Mouse (Mus musculus) MEL (cell line): ENCODE results near the gene Srsf11. TPM values are rescaled to one million over a fixed set of nuclear protein-coding genes. Genes with fewer than 3 reads are reported as not detected.

Source experiments
- DNase-seq: peaks from one replicate; pipeline ENCODE4 v3.0.0; 2011; ENCODE audit warnings: low read depth, low spot score
- H3K27ac ChIP-seq: 2 replicates; pipeline ENCODE4 v1.5.1; 2012; ENCODE audit warnings: low read depth, mild to moderate bottlenecking, control low read depth, low read length, moderate library complexity; ENCODE audit not compliant: control insufficient read depth
- H3K27me3 ChIP-seq, 2 experiments: fragments of 150-350 bp in 1 of 2; sonication (generic) in 1 of 2; 2 replicates each; pipeline ENCODE4 v1.6.1; 2012; ENCODE audit warnings: low read length in 2 of 2, mild to moderate bottlenecking in 2 of 2, improper control_type of control experiment in 1 of 2, moderate library complexity in 1 of 2; ENCODE audit not compliant: insufficient read depth in 2 of 2, control insufficient read depth in 1 of 2
- H3K36me3 ChIP-seq, 2 experiments: 2 replicates each; pipeline ENCODE4 v1.6.1; 2012 to 2014; ENCODE audit warnings: low read length in 2 of 2, improper control_type of control experiment in 1 of 2, inconsistent platforms in 1 of 2, mild to moderate bottlenecking in 1 of 2; ENCODE audit not compliant: insufficient read depth in 2 of 2, control insufficient read depth in 1 of 2
- H3K4me1 ChIP-seq, 2 experiments: fragments of 150-350 bp in 1 of 2; sonication (generic) in 1 of 2; 2 replicates each; pipeline ENCODE4 v1.6.1; 2012; ENCODE audit warnings: low read length in 2 of 2, improper control_type of control experiment in 1 of 2, mild to moderate bottlenecking in 1 of 2; ENCODE audit not compliant: insufficient read depth in 2 of 2, control insufficient read depth in 1 of 2
- H3K4me3 ChIP-seq, 2 experiments: fragments of 150-350 bp in 1 of 2; sonication (generic) in 1 of 2; 2 replicates each; pipeline ENCODE4 v1.5.1; 2012; ENCODE audit warnings: low read depth in 2 of 2, low read length in 2 of 2, mild to moderate bottlenecking in 2 of 2, moderate library complexity in 2 of 2, control low read depth in 1 of 2, improper control_type of control experiment in 1 of 2; ENCODE audit not compliant: control insufficient read depth in 1 of 2, insufficient read depth in 1 of 2
- H3K79me2 ChIP-seq: 2 replicates; pipeline ENCODE4 v1.6.1; 2012; ENCODE audit warnings: mild to moderate bottlenecking, low read length, moderate library complexity; ENCODE audit not compliant: control insufficient read depth, poor library complexity, insufficient read depth
- H3K9ac ChIP-seq: 2 replicates; pipeline ENCODE4 v1.6.1; 2012; ENCODE audit warnings: low read depth, mild to moderate bottlenecking, control low read depth, low read length, moderate library complexity; ENCODE audit not compliant: control insufficient read depth, poor library complexity, severe bottlenecking
- H3K9me3 ChIP-seq: fragments of 150-350 bp; sonication (generic); replicated peaks from 2 replicates; pipeline ENCODE4 v1.6.1; 2012; ENCODE audit warnings: mild to moderate bottlenecking, low read length, improper control_type of control experiment, moderate library complexity; ENCODE audit not compliant: insufficient read depth
- CHD2 ChIP-seq: IDR thresholded peaks from 2 replicates; pipeline ENCODE4 v1.6.1; 2011; ENCODE audit warnings: low read length, improper control_type of control experiment
- CTCF ChIP-seq, 3 experiments: IDR thresholded peaks in 2 of 3; conservative IDR thresholded peaks in 1 of 3; 2 replicates each; pipeline ENCODE4 v1.5.1; 2011 to 2012; ENCODE audit warnings: low read length in 3 of 3, low read depth in 2 of 3, mild to moderate bottlenecking in 2 of 3, improper control_type of control experiment in 1 of 3, inconsistent platforms in 1 of 3, mixed read lengths in 1 of 3, moderate library complexity in 1 of 3; ENCODE audit not compliant: control insufficient read depth in 1 of 3, insufficient read depth in 1 of 3, poor library complexity in 1 of 3, severe bottlenecking in 1 of 3
- E2F4 ChIP-seq: IDR thresholded peaks from 2 replicates; pipeline ENCODE4 v1.6.1; 2011; ENCODE audit warnings: low read depth, low read length, improper control_type of control experiment, borderline replicate concordance
- ELF1 ChIP-seq: IDR thresholded peaks from 2 replicates; pipeline ENCODE4 v1.6.1; 2014; ENCODE audit warnings: low read depth, mild to moderate bottlenecking, inconsistent platforms, low read length, improper control_type of control experiment, moderate library complexity
- ETS1 ChIP-seq: IDR thresholded peaks from 2 replicates; pipeline ENCODE4 v1.6.1; 2012; ENCODE audit warnings: low read depth, mild to moderate bottlenecking, inconsistent platforms, low read length, improper control_type of control experiment, moderate library complexity
- GABPA ChIP-seq: IDR thresholded peaks from 2 replicates; pipeline ENCODE4 v1.6.1; 2012; ENCODE audit warnings: low read depth, mild to moderate bottlenecking, inconsistent platforms, low read length, improper control_type of control experiment, moderate library complexity
- GATA1 ChIP-seq: IDR thresholded peaks from 2 replicates; pipeline ENCODE4 v1.6.1; 2011; ENCODE audit warnings: low read depth, low read length, improper control_type of control experiment
- HCFC1 ChIP-seq: IDR thresholded peaks from 2 replicates; pipeline ENCODE4 v1.6.1; 2012; ENCODE audit warnings: low read depth, mild to moderate bottlenecking, inconsistent platforms, low read length, improper control_type of control experiment, moderate library complexity
- JUND ChIP-seq: IDR thresholded peaks from 2 replicates; pipeline ENCODE4 v1.6.1; 2011; ENCODE audit warnings: low read depth, mild to moderate bottlenecking, improper control_type of control experiment, low read length
- KAT2A ChIP-seq: conservative IDR thresholded peaks from 2 replicates; pipeline ENCODE4 v1.6.1; 2012; ENCODE audit warnings: low read depth, low read length, improper control_type of control experiment, inconsistent platforms
- MAFK ChIP-seq: IDR thresholded peaks from 2 replicates; pipeline ENCODE4 v1.6.1; 2011; ENCODE audit warnings: low read depth, mild to moderate bottlenecking, low read length, improper control_type of control experiment, borderline replicate concordance
- MAX ChIP-seq: IDR thresholded peaks from 2 replicates; pipeline ENCODE4 v1.6.1; 2011; ENCODE audit warnings: low read length, improper control_type of control experiment
- MXI1 ChIP-seq: IDR thresholded peaks from 2 replicates; pipeline ENCODE4 v1.6.1; 2011; ENCODE audit warnings: mild to moderate bottlenecking, low read depth, low read length, improper control_type of control experiment
- MYC ChIP-seq: IDR thresholded peaks from 2 replicates; pipeline ENCODE4 v1.6.1; 2011; ENCODE audit warnings: low read depth, mild to moderate bottlenecking, low read length, improper control_type of control experiment, moderate library complexity
- NELFE ChIP-seq: IDR thresholded peaks from 2 replicates; pipeline ENCODE4 v1.6.1; 2011; ENCODE audit warnings: low read depth, low read length, improper control_type of control experiment
- NRF1 ChIP-seq: IDR thresholded peaks from 2 replicates; pipeline ENCODE4 v1.6.1; 2014; ENCODE audit warnings: low read depth, mild to moderate bottlenecking, inconsistent platforms, low read length, improper control_type of control experiment, moderate library complexity; ENCODE audit not compliant: poor library complexity, insufficient read depth, severe bottlenecking
- POLR2A ChIP-seq, 2 experiments: IDR thresholded peaks; 2 replicates each; pipeline ENCODE4 v1.6.1; 2011 to 2012; ENCODE audit warnings: low read length in 2 of 2, mild to moderate bottlenecking in 2 of 2, control low read depth in 1 of 2, improper control_type of control experiment in 1 of 2, low read depth in 1 of 2, moderate library complexity in 1 of 2; ENCODE audit not compliant: control insufficient read depth in 1 of 2, insufficient read depth in 1 of 2, poor library complexity in 1 of 2
- POLR2AphosphoS2 ChIP-seq: IDR thresholded peaks from 2 replicates; pipeline ENCODE4 v1.6.1; 2011; ENCODE audit warnings: low read length, improper control_type of control experiment
- POLR2AphosphoS5 ChIP-seq: IDR thresholded peaks from 2 replicates; pipeline ENCODE4 v1.6.1; 2012; ENCODE audit warnings: low read depth, borderline replicate concordance, mild to moderate bottlenecking, inconsistent platforms, low read length, moderate library complexity, mixed read lengths
- RAD21 ChIP-seq: IDR thresholded peaks from 2 replicates; pipeline ENCODE4 v1.6.1; 2011; ENCODE audit warnings: mild to moderate bottlenecking, low read depth, low read length, improper control_type of control experiment
- RCOR1 ChIP-seq: IDR thresholded peaks from 2 replicates; pipeline ENCODE4 v1.6.1; 2012; ENCODE audit warnings: low read depth, mild to moderate bottlenecking, inconsistent platforms, low read length, improper control_type of control experiment
- SIN3A ChIP-seq: IDR thresholded peaks from 2 replicates; pipeline ENCODE4 v1.6.1; 2012; ENCODE audit warnings: low read length, improper control_type of control experiment, inconsistent platforms
- SMC3 ChIP-seq: IDR thresholded peaks from 2 replicates; pipeline ENCODE4 v1.6.1; 2011; ENCODE audit warnings: low read depth, low read length, improper control_type of control experiment
- TBP ChIP-seq: IDR thresholded peaks from 2 replicates; pipeline ENCODE4 v1.8.0; 2011; ENCODE audit warnings: low read depth, low read length, improper control_type of control experiment
- UBTF ChIP-seq: IDR thresholded peaks from 2 replicates; pipeline ENCODE4 v1.6.1; 2012; ENCODE audit warnings: low read depth, mild to moderate bottlenecking, inconsistent platforms, low read length, improper control_type of control experiment, moderate library complexity, borderline replicate concordance; ENCODE audit not compliant: insufficient read depth
- USF1 ChIP-seq: IDR thresholded peaks from 2 replicates; pipeline ENCODE4 v1.6.1; 2014; ENCODE audit warnings: low read depth, mild to moderate bottlenecking, inconsistent platforms, low read length, improper control_type of control experiment, moderate library complexity
- USF2 ChIP-seq, 2 experiments: IDR thresholded peaks; 2 replicates each; pipeline ENCODE4 v1.6.1; 2011 to 2012; ENCODE audit warnings: improper control_type of control experiment in 2 of 2, low read length in 2 of 2, borderline replicate concordance in 1 of 2, inconsistent platforms in 1 of 2, low read depth in 1 of 2, mild to moderate bottlenecking in 1 of 2; ENCODE audit not compliant: insufficient read depth in 1 of 2
- ZC3H11A ChIP-seq: IDR thresholded peaks from 2 replicates; pipeline ENCODE4 v1.6.1; 2012; ENCODE audit warnings: low read depth, mild to moderate bottlenecking, inconsistent platforms, low read length, improper control_type of control experiment
- ZKSCAN1 ChIP-seq: IDR thresholded peaks from 2 replicates; pipeline ENCODE4 v1.6.1; 2012; ENCODE audit warnings: low read depth, mild to moderate bottlenecking, inconsistent platforms, low read length, improper control_type of control experiment, moderate library complexity
- ZMIZ1 ChIP-seq: IDR thresholded peaks from 2 replicates; pipeline ENCODE4 v1.6.1; 2012; ENCODE audit warnings: low read depth, mild to moderate bottlenecking, inconsistent platforms, low read length, improper control_type of control experiment, moderate library complexity
- ZNF384 ChIP-seq: IDR thresholded peaks from 2 replicates; pipeline ENCODE4 v1.6.1; 2012; ENCODE audit warnings: low read depth, mild to moderate bottlenecking, inconsistent platforms, low read length, improper control_type of control experiment
- polyA plus RNA-seq, 2 experiments: library from polyadenylated mRNA; stranded (reverse) in 1 of 2; unstranded in 1 of 2; fragments of >175 nt in 1 of 2; fragments of >200 nt in 1 of 2; gene quantifications; 2 replicates each; pipeline versions ENCODE4 v1.2.1 to v1.2.4; 2012; ENCODE audit warnings: low replicate concordance in 2 of 2, low read depth in 1 of 2; ENCODE audit not compliant: insufficient read length in 2 of 2, insufficient read depth in 1 of 2, missing spikeins in 1 of 2
- total RNA-seq: library from RNA; depleted of rRNA; stranded (reverse); fragments of 300-350 nt; gene quantifications from 2 replicates; pipeline ENCODE4 v1.2.3, GENCODE M21; 2012

Gene Srsf11
- total and polyA plus RNA-seq, 3 experiments, result 112 to 486 (median 215) TPM

DNA sequence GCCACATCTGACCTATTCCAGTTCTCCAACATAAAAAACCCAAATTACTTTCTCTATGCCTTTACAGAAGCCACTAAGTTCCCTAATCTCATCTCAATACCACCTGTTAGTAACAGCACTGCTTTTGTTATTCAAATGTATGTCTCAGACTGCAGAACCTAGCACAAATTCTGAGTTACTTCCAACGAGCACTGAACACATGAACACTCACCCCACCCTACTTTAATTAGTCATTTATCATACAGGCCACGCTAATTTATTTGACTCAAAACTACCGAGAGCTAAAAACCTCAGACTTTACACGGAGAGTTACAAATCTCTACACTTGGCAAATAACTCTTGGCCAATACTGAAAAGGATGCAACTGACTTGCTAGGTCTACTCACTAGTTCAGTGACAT, 4.3 kb downstream of the Srsf11 start:
- Histone ChIP-seq H3K27me3 (no peaks in the 10 kb centered on the region), H3K79me2 (peaks cover 67% of the 10 kb centered on the region), H3K4me1 (peaks cover 3 to 4% of the 10 kb centered on the region in 2 experiments), H3K9me3 (no peaks in the 10 kb centered on the region), H3K27ac (peak overlapping the region; percentile 83), H3K9ac (peak overlapping the region; percentile 99), H3K4me3 (peak overlapping the region; percentile 96 to 98), H3K36me3 (peaks cover 9 to 36% of the 10 kb centered on the region in 2 experiments)
- DNase-seq, result peak; percentile 52
- TF ChIP-seq USF1, result no peak
- no peak for TF ChIP-seq MAFK
- TF ChIP-seq RCOR1, result no peak

DNA sequence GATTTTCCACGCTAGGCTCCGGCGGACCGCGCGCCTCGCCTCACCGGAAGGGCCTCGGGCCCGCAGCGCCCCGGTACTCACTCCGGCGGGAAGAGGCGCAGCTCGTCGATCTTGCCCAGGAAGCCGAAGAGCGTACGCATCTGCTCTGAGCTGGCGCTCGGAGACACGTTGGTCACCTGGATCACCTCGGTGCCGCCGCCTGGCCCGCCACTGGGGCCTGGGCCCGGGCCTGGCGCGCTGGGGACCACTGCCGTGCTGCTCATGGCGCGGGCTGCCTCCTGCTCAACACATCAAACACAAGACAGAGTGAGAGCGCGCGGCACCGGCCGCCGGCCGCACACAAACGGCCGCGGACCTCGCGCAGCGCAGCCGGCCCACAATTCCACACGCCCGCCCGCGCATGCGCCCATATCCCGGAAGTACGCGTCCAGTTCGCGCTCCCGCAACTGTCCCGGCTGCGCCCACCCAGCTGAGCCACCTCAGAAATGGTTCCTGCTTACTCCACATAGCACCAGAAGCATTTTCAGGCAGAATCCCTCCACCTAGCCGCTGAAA, 5.0 kb downstream of the Srsf11 start:
- Histone ChIP-seq H3K27me3 (no peaks in the 10 kb centered on the region), H3K4me1 (peaks cover 3 to 4% of the 10 kb centered on the region in 2 experiments), H3K79me2 (peaks cover 69% of the 10 kb centered on the region), H3K36me3 (peaks cover 14 to 38% of the 10 kb centered on the region in 2 experiments), H3K9me3 (no peaks in the 10 kb centered on the region), H3K4me3 (peak overlapping the region; percentile 96 to 98), H3K9ac (peak overlapping the region; percentile 99), H3K27ac (peak overlapping the region; percentile 96)
- peak; percentile 94 for DNase-seq
- TF ChIP-seq GABPA (no peak), E2F4 (no peak), ETS1 (peak; percentile 53; the same call in 1 of the 2 replicates), RAD21 (no peak), POLR2A (IDR thresholded peaks at IDR 0.05; ENCODE audit: control insufficient read depth in 1 of 2, insufficient read depth in 1 of 2, low read depth in 1 of 2, low read length in 2 of 2, poor library complexity in 1 of 2) (peak; percentile 92 to 94), MYC (peak; percentile 32; the same call in 1 of the 2 replicates), POLR2AphosphoS5 (no peak), NELFE (peak; percentile 90), POLR2AphosphoS2 (no peak; the same call in 1 of the 2 replicates), ZC3H11A (no peak), USF2 (IDR thresholded peaks at IDR 0.05; ENCODE audit: borderline replicate concordance in 1 of 2, insufficient read depth in 1 of 2, low read depth in 1 of 2, low read length in 2 of 2) (no peak), SMC3 (no peak), MAFK (no peak), SIN3A (peak; percentile 91), ELF1 (peak; percentile 92), MXI1 (peak; percentile 84), TBP (peak; percentile 82), MAX (peak; percentile 24; the same call in 1 of the 2 replicates), USF1 (no peak), RCOR1 (no peak), ZMIZ1 (no peak), HCFC1 (peak; percentile 91), ZNF384 (no peak), NRF1 (peak; percentile 87), UBTF (0 out of 2 replicates have a peak, but pooled peaks have one; percentile 55), JUND (no peak), CTCF (IDR thresholded peaks at IDR 0.05 in 2 of 3, conservative IDR thresholded peaks at IDR 0.05 in 1 of 3; ENCODE audit: control insufficient read depth in 1 of 3, insufficient read depth in 1 of 3, low read depth in 2 of 3, low read length in 3 of 3, poor library complexity in 1 of 3, severe bottlenecking in 1 of 3) (no peak), CHD2 (no peak), ZKSCAN1 (no peak), KAT2A (peak; percentile 68; the same call in 1 of the 2 replicates), GATA1 (no peak)
